Mouse (Mus musculus) layer of hippocampus, postnatal 36 days (tissue): ENCODE data around the gene Hacd4. TPM values are rescaled to one million over a fixed set of nuclear protein-coding genes. Genes with fewer than 3 reads are reported as not detected.

Experiments used
- total RNA-seq, 2 experiments: library from RNA; stranded (reverse); gene quantifications; 2 replicates each; pipeline ENCODE4 v1.2.3; 2021

The Hacd4 gene
- total RNA-seq, 2 experiments from 2014 or later, result 1.4 to 1.6 TPM

Other genes with a start within 250 kb of the Hacd4 start
- gene Ifnb1, start 83.8 kb upstream of the Hacd4 start, total RNA-seq, result not detected
- not detected for gene Ifna15, start 119.3 kb upstream of the Hacd4 start, total RNA-seq
- gene Ifna14, start 132.9 kb upstream of the Hacd4 start, total RNA-seq, result not detected
- not detected for gene Ifna9, start 153.5 kb upstream of the Hacd4 start, total RNA-seq
- gene Ifna12, start 164.4 kb upstream of the Hacd4 start, total RNA-seq, result not detected
- gene C87499, start 195.5 kb upstream of the Hacd4 start, total RNA-seq, result not detected
- gene Ifna13, start 205.5 kb upstream of the Hacd4 start, total RNA-seq, result not detected
- not detected for gene Ifna16, start 238.0 kb upstream of the Hacd4 start, total RNA-seq
- not detected for gene Ifna2, start 245.0 kb upstream of the Hacd4 start, total RNA-seq